Mouse (Mus musculus) liver, embryonic 13.5 days (tissue): ENCODE measurements around the gene Tiam2. TPM values are rescaled to one million over a fixed set of nuclear protein-coding genes. Genes with fewer than 3 reads are reported as not detected.

ENCODE experiments used
- ATAC-seq: fragments of 200-750 bp; cut with Nextera tagmentation; 2 replicates; pipeline ENCODE4 v1.8.0; 2017; ENCODE audit warnings: low read depth, mild to moderate bottlenecking, moderate number of reproducible peaks, moderate library complexity
- DNase-seq: peaks from one replicate; pipeline ENCODE4 v3.0.0; 2022
- H3K27ac ChIP-seq: fragments of 300-500 bp; sonication (generic); 2 replicates; pipeline ENCODE4 v1.5.1; 2015; ENCODE audit warnings: moderate library complexity, mild to moderate bottlenecking, inconsistent platforms
- H3K27me3 ChIP-seq: fragments of 300-500 bp; sonication (generic); 2 replicates; pipeline ENCODE4 v1.6.1; 2015; ENCODE audit warnings: mild to moderate bottlenecking, inconsistent platforms
- H3K36me3 ChIP-seq: fragments of 300-500 bp; sonication (generic); 2 replicates; pipeline ENCODE4 v1.6.1; 2015; ENCODE audit warnings: mild to moderate bottlenecking, inconsistent platforms
- H3K4me1 ChIP-seq: fragments of 300-500 bp; sonication (generic); replicated peaks from 2 replicates; pipeline ENCODE4 v1.6.1; 2015; ENCODE audit warnings: inconsistent platforms
- H3K4me2 ChIP-seq: fragments of 300-500 bp; sonication (generic); 2 replicates; pipeline ENCODE4 v1.6.1; 2015; ENCODE audit warnings: inconsistent platforms, mild to moderate bottlenecking, moderate library complexity
- H3K4me3 ChIP-seq: fragments of 300-500 bp; sonication (generic); replicated peaks from 2 replicates; pipeline ENCODE4 v1.5.1; 2015; ENCODE audit warnings: mild to moderate bottlenecking, inconsistent platforms
- H3K9ac ChIP-seq: fragments of 300-500 bp; sonication (generic); 2 replicates; pipeline ENCODE4 v1.6.1; 2015; ENCODE audit warnings: mild to moderate bottlenecking, inconsistent platforms
- H3K9me3 ChIP-seq: fragments of 300-500 bp; sonication (generic); replicated peaks from 2 replicates; pipeline ENCODE4 v1.6.1; 2016; ENCODE audit warnings: inconsistent platforms
- WGBS: fragments of 180-500 bp; shearing (Covaris S2); methylation state at CpG from one replicate; pipeline ENCODE4 v1.1.7; 2015; ENCODE audit not compliant: insufficient replicate concordance; 5-methylcytosine and 5-hydroxymethylcytosine counted together
- polyA plus RNA-seq: library from polyadenylated mRNA; unstranded; fragments of >200 nt; fragmentation: Nextera tagmentation; extraction: Ambion mirVana; gene quantifications from 2 replicates; pipeline ENCODE4 v1.2.1, GENCODE M21; 2015

Gene Tiam2
- polyA plus RNA-seq, 1 experiment from 2014 or later = 0.59 TPM

DNA sequence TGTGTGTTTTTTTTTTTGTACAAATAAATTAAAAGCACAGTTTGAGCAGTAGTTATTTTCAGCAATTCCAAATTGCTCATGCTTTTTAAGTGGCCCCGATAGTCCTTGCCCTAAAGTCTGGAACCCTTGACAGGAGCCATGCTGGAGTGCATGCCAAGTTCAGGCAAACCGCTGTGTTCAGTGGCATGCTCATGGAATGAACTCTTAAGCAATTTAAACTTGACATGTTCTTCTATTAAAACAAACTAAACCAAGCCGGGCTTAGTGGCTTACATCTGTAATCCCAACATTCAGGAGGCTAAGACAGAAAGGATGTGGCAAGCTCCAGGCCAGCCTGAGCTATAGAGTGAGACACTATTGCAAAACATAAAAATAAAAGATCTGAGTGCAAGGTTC, 11.8 kb upstream of the Tiam2 start:
- Histone ChIP-seq H3K4me1 (0 out of 2 replicates have a peak, but pooled peaks cover 2% of the 10 kb centered on the region), H3K27ac (no peak overlapping the region), H3K9ac (peak overlapping the region; percentile 56; the same call in 1 of the 2 replicates), H3K4me3 (peak overlapping the region; percentile 55), H3K4me2 (peak overlapping the region; percentile 72), H3K36me3 (no peaks in the 10 kb centered on the region), H3K27me3 (peaks cover 11% of the 10 kb centered on the region; the same call in 1 of the 2 replicates), H3K9me3 (no peaks in the 10 kb centered on the region)
- ATAC-seq (no peak), DNase-seq (no peak)
- 37% methylated on average over 3 of the region's 3 CpGs for WGBS

DNA sequence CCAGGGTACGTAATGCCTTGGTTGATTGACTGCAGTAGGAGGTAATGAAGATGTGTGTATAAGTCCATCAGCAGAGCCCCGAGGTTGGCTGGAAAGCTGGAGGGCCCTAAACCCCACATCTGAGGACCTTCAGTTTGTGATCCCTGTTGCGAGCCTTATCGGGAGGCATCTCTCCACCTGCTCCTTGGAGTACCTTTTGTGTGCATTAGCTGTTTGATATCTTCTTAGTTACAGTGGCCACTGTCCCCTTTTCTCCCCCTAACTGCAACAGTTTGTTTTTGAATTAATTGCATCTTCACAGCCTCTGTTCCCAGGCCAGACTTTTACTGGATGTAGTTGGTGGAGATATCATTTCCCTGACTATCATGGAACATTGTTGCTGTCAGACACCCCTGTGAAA, 10.8 kb upstream of the Tiam2 start:
- Histone ChIP-seq H3K27me3 (peaks cover 11% of the 10 kb centered on the region; the same call in 1 of the 2 replicates), H3K4me1 (0 out of 2 replicates have a peak, but pooled peaks cover 2% of the 10 kb centered on the region), H3K4me3 (no peak overlapping the region), H3K4me2 (no peak overlapping the region), H3K9me3 (no peaks in the 10 kb centered on the region), H3K27ac (no peak overlapping the region), H3K36me3 (no peaks in the 10 kb centered on the region), H3K9ac (no peak overlapping the region)
- no peak for ATAC-seq
- DNase-seq = no peak
- 73% methylated on average over 4 of the region's 4 CpGs for WGBS

DNA sequence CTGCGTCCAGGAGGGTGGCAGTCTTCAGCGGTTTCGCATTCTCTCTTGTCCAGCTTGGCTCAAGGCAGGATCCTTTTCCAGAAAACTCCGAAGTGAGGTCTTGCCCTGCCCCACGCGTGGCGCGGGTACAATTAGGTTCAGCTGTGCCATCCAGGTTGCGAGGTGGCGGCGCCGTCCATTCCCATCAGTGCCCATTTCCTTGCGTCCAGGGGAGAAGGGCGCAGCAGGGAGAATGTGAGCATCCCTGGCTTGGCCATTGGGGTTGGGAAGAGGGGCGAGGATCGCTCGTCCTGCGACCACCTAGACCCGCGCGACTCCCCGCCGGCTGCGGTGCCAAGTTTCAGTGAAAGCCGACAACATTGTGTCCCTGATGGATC, 518 bp downstream of the Tiam2 start:
- H3K4me1 ChIP-seq = peaks cover 14% of the 10 kb centered on the region
- DNase-seq (no peak), ATAC-seq (no peak)
- no peaks in the 10 kb centered on the region for H3K9me3 ChIP-seq
- peaks cover 49% of the 10 kb centered on the region for H3K27me3 ChIP-seq
- no peak overlapping the region for H3K27ac ChIP-seq
- H3K4me2 ChIP-seq = peak overlapping the region; percentile 75
- H3K36me3 ChIP-seq = no peaks in the 10 kb centered on the region
- WGBS = 2% methylated on average over 25 of the region's 25 CpGs
- H3K4me3 ChIP-seq = peak overlapping the region; percentile 58
- peak overlapping the region; percentile 43; the same call in 1 of the 2 replicates for H3K9ac ChIP-seq

DNA sequence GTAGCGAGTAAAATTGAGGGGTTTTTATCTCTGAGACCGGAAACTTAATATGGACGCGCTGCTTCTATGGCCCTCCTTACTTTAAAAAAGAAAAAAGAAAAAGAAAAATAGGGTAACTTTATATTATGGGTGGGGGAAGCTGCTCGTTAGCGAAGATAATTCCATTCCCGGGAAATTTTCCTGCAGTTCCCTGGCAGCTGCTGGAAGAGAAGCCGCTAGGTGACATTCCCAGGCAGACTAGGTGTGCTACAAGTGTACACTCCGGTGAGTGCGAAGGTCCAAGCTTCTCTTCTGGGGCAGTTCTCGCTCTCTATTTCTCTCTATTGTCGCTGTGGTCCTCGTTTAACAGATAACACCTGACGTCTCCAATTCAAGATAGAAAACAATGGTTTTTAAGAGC, 962 bp downstream of the Tiam2 start:
- ATAC-seq (no peak), DNase-seq (no peak)
- H3K9me3 ChIP-seq = no peaks in the 10 kb centered on the region
- no peaks in the 10 kb centered on the region for H3K36me3 ChIP-seq
- peak overlapping the region; percentile 58 for H3K4me3 ChIP-seq
- peaks cover 14% of the 10 kb centered on the region for H3K4me1 ChIP-seq
- no peak overlapping the region for H3K9ac ChIP-seq
- H3K4me2 ChIP-seq = peak overlapping the region; percentile 75
- WGBS = 6% methylated on average over 14 of the region's 14 CpGs
- H3K27ac ChIP-seq = no peak overlapping the region
- H3K27me3 ChIP-seq = peaks cover 49% of the 10 kb centered on the region

DNA sequence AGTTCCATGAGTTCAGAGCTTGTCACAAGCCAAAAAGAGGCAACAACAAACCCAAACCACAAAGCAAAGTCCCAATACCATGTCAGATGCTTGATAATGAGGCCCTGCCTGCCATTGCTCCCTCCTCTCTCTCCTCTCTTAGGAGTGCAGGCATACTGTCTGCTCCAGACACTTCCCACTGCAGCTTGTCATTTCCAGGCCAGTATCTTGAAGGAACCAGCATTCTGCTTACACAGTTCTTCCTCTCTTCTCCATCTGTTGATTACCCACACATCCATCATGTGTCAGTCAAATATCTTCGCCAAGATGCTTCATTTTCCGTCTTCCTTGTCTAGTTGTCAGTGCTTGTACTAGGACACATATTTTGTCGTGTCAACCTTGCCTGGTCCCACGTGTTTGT, 2.4 kb downstream of the Tiam2 start:
- no peak for ATAC-seq
- H3K36me3 ChIP-seq = no peaks in the 10 kb centered on the region
- no peak overlapping the region for H3K27ac ChIP-seq
- H3K27me3 ChIP-seq = peaks cover 44% of the 10 kb centered on the region
- peaks cover 14% of the 10 kb centered on the region for H3K4me1 ChIP-seq
- no peak overlapping the region for H3K9ac ChIP-seq
- H3K4me3 ChIP-seq = no peak overlapping the region
- 40% methylated on average over 4 of the region's 4 CpGs for WGBS
- H3K4me2 ChIP-seq = no peak overlapping the region
- no peak for DNase-seq
- H3K9me3 ChIP-seq = no peaks in the 10 kb centered on the region

DNA sequence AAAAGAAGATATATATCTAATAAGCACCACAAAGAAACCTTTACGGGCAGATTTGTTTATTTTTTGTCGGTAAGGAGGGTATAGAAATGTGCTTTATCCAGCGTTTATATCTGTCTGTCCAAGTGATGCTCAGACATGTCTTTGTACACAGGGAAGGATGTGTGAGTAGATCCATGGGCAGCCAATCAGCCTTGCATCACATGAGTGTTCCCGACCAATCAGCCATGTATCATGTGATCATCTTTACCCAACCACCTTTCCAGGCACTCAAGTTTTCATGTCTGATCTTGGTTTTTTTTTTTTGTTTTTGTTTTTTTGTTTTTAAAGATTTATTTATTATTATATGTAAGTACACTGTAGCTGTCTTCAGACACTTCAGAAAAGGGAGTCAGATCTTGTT, 3.1 kb downstream of the Tiam2 start:
- peaks cover 14% of the 10 kb centered on the region for H3K4me1 ChIP-seq
- H3K4me3 ChIP-seq = no peak overlapping the region
- DNase-seq (no peak), ATAC-seq (no peak)
- H3K9me3 ChIP-seq = no peaks in the 10 kb centered on the region
- no peak overlapping the region for H3K27ac ChIP-seq
- no peaks in the 10 kb centered on the region for H3K36me3 ChIP-seq
- H3K27me3 ChIP-seq = peaks cover 44% of the 10 kb centered on the region
- H3K4me2 ChIP-seq = no peak overlapping the region
- WGBS = 73% methylated on average over 4 of the region's 4 CpGs
- H3K9ac ChIP-seq = no peak overlapping the region

DNA sequence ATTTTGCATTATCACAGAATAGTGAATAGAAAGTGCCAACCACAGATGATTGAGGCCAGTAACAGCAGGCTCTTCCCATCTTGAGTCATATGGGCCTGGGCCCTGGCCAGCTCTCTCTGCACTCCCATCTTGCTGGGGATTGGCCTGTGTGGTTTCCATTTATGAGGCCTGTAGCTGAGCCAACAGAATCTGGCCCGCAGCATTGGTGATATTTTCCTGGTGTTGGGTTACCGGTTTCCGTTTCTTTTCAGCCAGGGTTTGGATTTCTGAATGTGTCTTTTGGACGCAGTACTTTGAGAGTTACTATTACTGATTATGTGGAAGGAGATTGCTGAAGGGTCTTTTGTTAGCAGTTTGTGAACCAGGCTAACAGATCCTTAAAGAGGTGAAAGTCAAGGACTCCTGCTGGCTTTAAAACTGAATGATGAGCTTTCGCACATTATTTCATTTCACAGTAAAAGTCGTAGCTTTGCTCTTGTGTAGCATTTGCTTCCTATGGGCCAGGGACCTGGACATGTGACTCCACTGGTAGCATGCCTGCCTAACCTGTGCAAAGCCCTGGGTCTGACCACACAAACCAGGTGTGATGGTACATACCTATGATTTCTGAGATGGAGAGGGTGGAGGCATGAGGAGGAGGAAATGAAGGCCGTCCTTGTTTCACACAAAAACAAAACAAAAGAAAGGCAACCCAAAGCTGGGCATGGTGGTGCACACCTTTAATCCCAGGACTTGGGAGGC, 5.5 kb downstream of the Tiam2 start:
- Histone ChIP-seq H3K27ac (no peak overlapping the region), H3K9ac (no peak overlapping the region), H3K4me3 (no peak overlapping the region), H3K4me1 (peaks cover 5% of the 10 kb centered on the region), H3K9me3 (no peaks in the 10 kb centered on the region), H3K36me3 (no peaks in the 10 kb centered on the region), H3K27me3 (peaks cover 24% of the 10 kb centered on the region), H3K4me2 (no peak overlapping the region)
- ATAC-seq (no peak), DNase-seq (no peak)
- WGBS = 74% methylated on average over 7 of the region's 7 CpGs

DNA sequence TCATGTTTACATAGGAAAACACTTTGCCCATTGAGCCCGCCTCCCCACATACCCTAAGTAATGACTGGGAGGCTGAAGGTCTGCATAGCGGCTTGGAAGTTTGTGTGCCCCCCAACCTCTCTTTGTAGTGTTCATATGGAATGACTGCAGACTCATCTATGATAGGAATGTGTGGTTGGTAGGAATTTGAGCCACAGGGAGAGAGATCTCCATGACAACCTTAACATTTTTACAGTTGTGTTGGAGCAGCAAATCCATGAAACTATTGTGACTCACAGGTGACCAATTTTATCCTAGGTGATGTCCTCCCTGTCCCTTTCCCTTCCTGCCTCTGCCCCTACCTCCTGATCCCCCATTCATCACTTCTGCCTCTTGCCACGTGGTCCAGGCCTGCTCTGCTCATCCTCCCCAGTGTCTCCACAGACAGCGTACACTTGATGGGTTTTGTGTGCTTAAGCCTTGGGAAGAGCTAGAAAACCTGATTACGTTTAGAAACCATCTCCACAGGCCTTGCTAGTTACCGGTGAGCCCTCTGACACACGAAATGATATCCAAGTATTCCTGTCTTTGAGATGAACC, 9.9 kb downstream of the Tiam2 start:
- 67% methylated on average over 7 of the region's 7 CpGs for WGBS
- H3K4me2 ChIP-seq = no peak overlapping the region
- no peak overlapping the region for H3K9ac ChIP-seq
- H3K4me1 ChIP-seq = no peaks in the 10 kb centered on the region
- no peak for ATAC-seq
- H3K9me3 ChIP-seq = no peaks in the 10 kb centered on the region
- H3K36me3 ChIP-seq = no peaks in the 10 kb centered on the region
- no peak overlapping the region for H3K4me3 ChIP-seq
- no peak overlapping the region for H3K27ac ChIP-seq
- no peak for DNase-seq
- no peaks in the 10 kb centered on the region for H3K27me3 ChIP-seq

DNA sequence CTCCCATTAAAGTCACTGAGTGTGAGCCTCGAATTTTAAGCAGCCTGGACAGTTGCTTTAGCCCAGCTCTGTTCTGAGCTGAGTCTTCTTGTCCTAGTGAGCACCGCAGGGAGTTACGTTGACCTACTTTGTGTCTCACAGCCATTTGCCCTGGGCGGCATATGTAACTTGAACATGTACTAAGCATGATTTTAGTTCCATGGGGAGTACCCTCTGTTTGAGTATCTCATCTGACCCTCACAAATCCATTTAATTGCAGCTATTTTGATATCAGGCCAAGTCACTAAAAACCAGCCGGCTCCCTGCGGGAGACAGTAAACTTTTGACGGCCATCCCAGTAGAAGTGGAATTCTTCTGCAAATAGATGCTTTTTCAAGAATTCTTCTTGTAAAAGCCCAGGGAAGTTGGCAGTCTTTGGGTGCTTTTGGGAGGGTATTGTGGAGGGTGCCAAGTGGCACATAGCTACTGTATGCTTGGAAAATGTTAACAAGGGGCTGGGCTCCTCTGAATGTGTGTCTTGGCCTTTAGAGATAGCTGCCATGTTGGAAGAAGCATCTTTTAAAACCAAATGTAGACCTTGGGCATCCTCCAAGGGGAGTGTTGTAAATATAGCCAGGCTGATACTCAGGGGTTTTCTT, 10.6 kb downstream of the Tiam2 start:
- Histone ChIP-seq H3K4me3 (no peak overlapping the region), H3K4me2 (no peak overlapping the region), H3K27me3 (no peaks in the 10 kb centered on the region), H3K36me3 (no peaks in the 10 kb centered on the region), H3K9me3 (no peaks in the 10 kb centered on the region), H3K27ac (no peak overlapping the region), H3K9ac (no peak overlapping the region), H3K4me1 (no peaks in the 10 kb centered on the region)
- ATAC-seq (no peak), DNase-seq (no peak)
- WGBS = 73% methylated on average over 7 of the region's 7 CpGs

DNA sequence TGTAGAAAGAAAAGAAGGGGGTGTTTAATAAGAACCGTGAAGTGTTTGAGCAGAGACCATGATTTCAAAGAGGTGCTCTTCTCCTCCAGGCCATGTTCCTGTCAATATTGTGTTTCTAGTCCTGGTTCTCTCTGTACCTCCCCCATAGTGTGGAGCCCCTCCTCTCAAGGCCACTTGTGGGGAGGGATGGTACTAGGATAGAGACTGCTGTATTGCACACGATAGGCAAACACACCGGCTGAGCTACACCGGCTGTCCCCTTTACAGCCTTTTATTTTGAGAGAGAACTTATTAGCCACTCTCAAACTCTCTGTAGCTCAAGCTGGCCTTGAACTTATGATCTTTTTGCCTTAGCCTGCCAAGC, 11.1 kb downstream of the Tiam2 start:
- WGBS = 74% methylated on average over 4 of the region's 4 CpGs
- no peaks in the 10 kb centered on the region for H3K36me3 ChIP-seq
- no peak overlapping the region for H3K9ac ChIP-seq
- H3K4me2 ChIP-seq = no peak overlapping the region
- no peak overlapping the region for H3K4me3 ChIP-seq
- H3K27me3 ChIP-seq = no peaks in the 10 kb centered on the region
- ATAC-seq (no peak), DNase-seq (no peak)
- H3K4me1 ChIP-seq = no peaks in the 10 kb centered on the region
- H3K27ac ChIP-seq = no peak overlapping the region
- no peaks in the 10 kb centered on the region for H3K9me3 ChIP-seq

DNA sequence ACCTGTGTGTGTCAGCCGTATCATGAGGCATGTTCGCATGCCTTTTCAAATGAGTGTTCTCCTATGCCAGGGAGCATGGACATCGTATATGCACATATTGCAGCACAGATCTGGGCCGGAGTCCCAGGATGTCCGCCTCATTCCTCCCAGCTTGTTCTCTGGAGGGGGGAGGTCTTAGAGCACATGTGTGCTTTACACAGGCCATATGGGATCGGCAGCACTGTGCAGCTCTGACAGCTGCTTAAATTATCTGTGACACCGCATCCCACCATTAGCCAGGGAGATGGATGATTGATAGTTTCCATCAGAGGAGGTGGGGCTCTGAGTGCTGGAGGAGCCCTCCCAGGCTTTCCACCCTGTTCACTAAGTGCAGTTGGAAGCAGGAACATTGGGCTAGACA, 12.4 kb downstream of the Tiam2 start:
- WGBS = 78% methylated on average over 7 of the region's 7 CpGs
- Histone ChIP-seq H3K27me3 (no peaks in the 10 kb centered on the region), H3K36me3 (no peaks in the 10 kb centered on the region), H3K9ac (no peak overlapping the region), H3K4me2 (no peak overlapping the region), H3K27ac (no peak overlapping the region), H3K4me3 (no peak overlapping the region), H3K9me3 (no peaks in the 10 kb centered on the region), H3K4me1 (no peaks in the 10 kb centered on the region)
- no peak for DNase-seq
- ATAC-seq = no peak
